Mouse (Mus musculus): ENCODE results near the gene Fam222a.

- no peak for TF ChIP-seq POLR2A (IDR thresholded peaks at IDR 0.05; ENCODE audit: control insufficient read depth, low read depth, low read length)
- peak; percentile 75; the same call in 1 of the 2 replicates for TF ChIP-seq CTCF (IDR thresholded peaks at IDR 0.05; ENCODE audit: control insufficient read depth, insufficient read depth, insufficient replicate concordance, low read depth, low read length)
These were observed 40.7 kb downstream of the Fam222a start for GRCm38 (mm10) chr5:114608516-114608915.

Data from testis, adult 2 months (tissue).